Mouse (Mus musculus) embryonic facial prominence, embryonic 10.5 days (tissue): ENCODE results near the gene Ccdc106. TPM values are rescaled to one million over a fixed set of nuclear protein-coding genes. Genes with fewer than 3 reads are reported as not detected.

Experiments
- DNase-seq: peaks from one replicate; pipeline ENCODE4 v3.0.0-alpha.2; 2017; ENCODE audit warnings: low spot score
- H3K27ac ChIP-seq: fragments of 300-500 bp; sonication (generic); replicated peaks from 2 replicates; pipeline ENCODE4 v1.5.1; 2016; ENCODE audit warnings: mild to moderate bottlenecking
- H3K27me3 ChIP-seq: fragments of 300-500 bp; sonication (generic); replicated peaks from 2 replicates; pipeline ENCODE4 v1.6.1; 2016; ENCODE audit warnings: low read depth, mild to moderate bottlenecking; ENCODE audit not compliant: poor library complexity, severe bottlenecking
- H3K36me3 ChIP-seq: fragments of 300-500 bp; sonication (generic); replicated peaks from 2 replicates; pipeline ENCODE4 v1.6.1; 2016; ENCODE audit warnings: mild to moderate bottlenecking, moderate library complexity
- H3K4me1 ChIP-seq: fragments of 300-500 bp; sonication (generic); 2 replicates; pipeline ENCODE4 v1.6.1; 2016
- H3K4me3 ChIP-seq: fragments of 300-500 bp; sonication (generic); 2 replicates; pipeline ENCODE4 v1.5.1; 2016; ENCODE audit warnings: mild to moderate bottlenecking, moderate library complexity
- H3K9me3 ChIP-seq: fragments of 300-500 bp; sonication (generic); 2 replicates; pipeline ENCODE4 v1.6.1; 2016; ENCODE audit warnings: mild to moderate bottlenecking
- WGBS: fragments of 180-500 bp; shearing (Covaris S2); methylation state at CpG from one replicate; pipeline ENCODE4 v1.1.7; 2016; 5-methylcytosine and 5-hydroxymethylcytosine counted together
- polyA plus RNA-seq: library from polyadenylated mRNA; unstranded; fragments of >200 nt; fragmentation: Nextera tagmentation; extraction: Ambion mirVana; gene quantifications from 2 replicates; pipeline ENCODE4 v1.2.1, GENCODE M21; 2016

The Ccdc106 gene
- polyA plus RNA-seq, 1 experiment from 2014 or later, result 8.0 TPM

DNA sequence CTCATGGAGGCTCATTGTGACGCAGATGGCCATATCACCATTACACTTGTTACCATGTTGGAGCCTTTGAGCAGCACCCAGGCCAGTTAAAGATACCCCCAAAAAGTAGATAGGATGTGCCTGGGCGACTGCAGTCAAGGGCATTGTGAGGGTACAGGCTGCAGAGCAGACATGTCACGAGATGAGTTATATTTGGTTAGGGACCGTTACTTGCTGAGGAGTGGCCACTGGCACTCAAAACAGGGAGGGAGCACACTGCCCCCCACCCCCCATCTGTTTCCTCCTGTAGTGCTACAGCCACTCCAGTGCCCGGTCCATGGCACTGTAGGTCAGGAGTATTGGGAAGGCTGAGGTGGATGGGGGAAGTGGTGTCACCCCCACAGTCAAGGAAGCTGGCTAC is 78.4 kb downstream of the Ccdc106 start:
- Histone ChIP-seq H3K27me3 (no peaks in the 10 kb centered on the region), H3K4me1 (no peaks in the 10 kb centered on the region), H3K4me3 (no peak overlapping the region), H3K27ac (no peak overlapping the region), H3K36me3 (peaks cover 62% of the 10 kb centered on the region), H3K9me3 (0 out of 2 replicates have a peak, but pooled peaks cover 2% of the 10 kb centered on the region)
- 93% methylated on average over 5 of the region's 5 CpGs for WGBS
- no peak for DNase-seq

DNA sequence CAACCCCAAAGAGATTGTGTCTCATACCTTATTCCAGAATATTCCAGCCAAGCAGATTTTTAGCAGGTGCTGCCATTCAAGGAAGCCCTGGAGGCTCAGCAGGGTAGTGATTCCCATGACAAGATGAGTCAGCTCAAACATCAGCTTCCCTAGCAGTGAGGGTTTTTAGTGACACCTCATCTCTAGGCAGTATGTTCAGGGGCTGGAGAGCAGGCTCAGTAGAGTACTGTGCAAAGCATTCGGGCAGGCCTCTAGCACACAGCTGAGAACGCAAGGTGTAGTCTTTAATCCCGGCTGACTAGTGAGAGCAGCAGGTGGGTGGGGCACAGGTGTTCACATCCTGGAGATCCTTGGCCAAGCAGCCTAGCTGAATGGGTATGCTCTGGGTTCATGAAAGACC is 79.4 kb downstream of the Ccdc106 start:
- Histone ChIP-seq H3K27ac (no peak overlapping the region), H3K4me1 (no peaks in the 10 kb centered on the region), H3K4me3 (no peak overlapping the region), H3K9me3 (0 out of 2 replicates have a peak, but pooled peaks cover 2% of the 10 kb centered on the region), H3K36me3 (peaks cover 51% of the 10 kb centered on the region), H3K27me3 (no peaks in the 10 kb centered on the region)
- DNase-seq, result no peak
- WGBS, result 91% methylated on average over 3 of the region's 3 CpGs

GRCm38 (mm10) chr7:5101066-5101663 is 80.8 kb downstream of the Ccdc106 start:
- Histone ChIP-seq H3K27ac (no peak overlapping the region), H3K4me1 (no peaks in the 10 kb centered on the region), H3K27me3 (no peaks in the 10 kb centered on the region), H3K9me3 (0 out of 2 replicates have a peak, but pooled peaks cover 2% of the 10 kb centered on the region), H3K4me3 (no peak overlapping the region), H3K36me3 (peaks cover 38% of the 10 kb centered on the region)
- no peak for DNase-seq
- WGBS, result 90% methylated on average over 10 of the region's 10 CpGs

- Histone ChIP-seq H3K27ac (no peak overlapping the region), H3K9me3 (no peaks in the 10 kb centered on the region), H3K36me3 (peaks cover 24% of the 10 kb centered on the region), H3K4me1 (no peaks in the 10 kb centered on the region), H3K4me3 (no peak overlapping the region), H3K27me3 (no peaks in the 10 kb centered on the region)
- DNase-seq, result no peak
- 86% methylated on average over 2 of the region's 2 CpGs for WGBS
Observed at GRCm38 (mm10) chr7:5102564-5102963, 82.2 kb downstream of the Ccdc106 start.

DNA sequence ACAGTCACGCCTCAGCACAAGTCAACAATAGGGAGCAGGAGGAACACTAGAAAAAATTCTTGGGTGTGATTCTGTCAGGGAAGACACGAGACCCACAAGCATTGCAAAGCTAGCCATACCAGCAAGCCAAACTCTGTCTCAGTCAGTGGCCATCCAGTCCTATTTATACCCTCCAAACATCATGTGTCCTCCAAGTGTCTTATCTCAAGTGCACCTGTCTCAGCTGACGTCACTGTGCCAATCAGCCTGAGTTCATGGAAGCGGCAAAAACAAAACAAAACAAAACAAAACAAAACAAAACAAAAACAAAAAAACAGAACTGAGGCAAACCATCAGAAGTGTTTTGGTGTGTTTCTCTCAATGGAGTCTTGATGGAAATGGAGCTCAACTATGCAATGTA is 87.9 kb downstream of the Ccdc106 start:
- H3K27me3 ChIP-seq, result no peaks in the 10 kb centered on the region

GRCm38 (mm10) chr7:5109301-5109700 is 88.9 kb downstream of the Ccdc106 start:
- H3K9me3 ChIP-seq, result 0 out of 2 replicates have a peak, but pooled peaks cover 3% of the 10 kb centered on the region
- H3K27ac ChIP-seq, result no peak overlapping the region
- H3K4me1 ChIP-seq, result no peaks in the 10 kb centered on the region
- H3K4me3 ChIP-seq, result no peak overlapping the region
- no peak for DNase-seq
- no peaks in the 10 kb centered on the region for H3K27me3 ChIP-seq
- WGBS, result 85% methylated on average over 8 of the region's 8 CpGs
- H3K36me3 ChIP-seq, result no peaks in the 10 kb centered on the region

More for the DNA sequence above, 87.9 kb downstream of the Ccdc106 start:
- Histone ChIP-seq H3K27ac (no peak overlapping the region), H3K36me3 (no peaks in the 10 kb centered on the region), H3K9me3 (0 out of 2 replicates have a peak, but pooled peaks cover 3% of the 10 kb centered on the region), H3K4me1 (no peaks in the 10 kb centered on the region), H3K4me3 (no peak overlapping the region)
- DNase-seq, result no peak
- WGBS, result 86% methylated on average over 4 of the region's 4 CpGs

Other genes starting within 250 kb of the Ccdc106 start
- gene Fam71e2, start 249.3 kb upstream of the Ccdc106 start, polyA plus RNA-seq, result not detected in 2 replicates
- gene Il11, start 237.7 kb upstream of the Ccdc106 start, polyA plus RNA-seq, result 0.15 and 0.19 TPM in 2 replicates
- not detected in 2 replicates for gene Tmem190, start 237.6 kb upstream of the Ccdc106 start, polyA plus RNA-seq
- 4.1 and 4.2 TPM in 2 replicates for gene Tmem238, start 230.9 kb upstream of the Ccdc106 start, polyA plus RNA-seq
- gene Rpl28, start 227.7 kb upstream of the Ccdc106 start, polyA plus RNA-seq, result 386 and 403 TPM in 2 replicates
- gene Ube2s, start 208.0 kb upstream of the Ccdc106 start, polyA plus RNA-seq, result 422 and 438 TPM in 2 replicates
- gene Shisa7, start 175.9 kb upstream of the Ccdc106 start, polyA plus RNA-seq, result 0.23 and 0.35 TPM in 2 replicates
- gene Isoc2b, start 150.3 kb upstream of the Ccdc106 start, polyA plus RNA-seq, result 2.6 and 4.1 TPM in 2 replicates
- gene Isoc2a, start 143.4 kb upstream of the Ccdc106 start, polyA plus RNA-seq, result 0.68 and 0.86 TPM in 2 replicates
- 0.22 TPM in 1 of 2 replicates, not detected in the other for gene Gm36210, start 114.0 kb upstream of the Ccdc106 start, polyA plus RNA-seq
- gene Zfp628, start 105.3 kb upstream of the Ccdc106 start, polyA plus RNA-seq, result 4.5 and 4.6 TPM in 2 replicates
- gene Nat14, start 98.5 kb upstream of the Ccdc106 start, polyA plus RNA-seq, result 4.9 and 5.3 TPM in 2 replicates
- 1.4 and 1.7 TPM in 2 replicates for gene Ssc5d, start 94.8 kb upstream of the Ccdc106 start, polyA plus RNA-seq
- 0.09 TPM in 1 of 2 replicates, not detected in the other for gene Sbk2, start 56.1 kb upstream of the Ccdc106 start, polyA plus RNA-seq
- gene Sbk3, start 49.4 kb upstream of the Ccdc106 start, polyA plus RNA-seq, result 0.05 TPM in 1 of 2 replicates, not detected in the other
- gene Zfp579, start 24.4 kb upstream of the Ccdc106 start, polyA plus RNA-seq, result 24.8 and 29.3 TPM in 2 replicates
- 7.8 and 8.0 TPM in 2 replicates for gene Zfp524, start 6.1 kb upstream of the Ccdc106 start, polyA plus RNA-seq
- gene Fiz1, start 5.9 kb upstream of the Ccdc106 start, polyA plus RNA-seq, result 55.6 and 56.5 TPM in 2 replicates
- gene Gm44973, start 5.1 kb upstream of the Ccdc106 start, polyA plus RNA-seq, result 0.38 and 1.3 TPM in 2 replicates
- 6.1 and 6.6 TPM in 2 replicates for gene Zfp865, start 177 bp upstream of the Ccdc106 start, polyA plus RNA-seq
- gene 4632433K11Rik, start 13.6 kb downstream of the Ccdc106 start, polyA plus RNA-seq, result not detected in 2 replicates
- gene Zfp784, start 17.9 kb downstream of the Ccdc106 start, polyA plus RNA-seq, result 2.7 and 2.8 TPM in 2 replicates
- gene Zfp580, start 31.0 kb downstream of the Ccdc106 start, polyA plus RNA-seq, result 29.8 and 33.9 TPM in 2 replicates
- 182 and 189 TPM in 2 replicates for gene U2af2, start 41.6 kb downstream of the Ccdc106 start, polyA plus RNA-seq
- gene Epn1, start 59.7 kb downstream of the Ccdc106 start, polyA plus RNA-seq, result 56.7 and 58.8 TPM in 2 replicates
- not detected in 2 replicates for gene Rfpl4, start 96.4 kb downstream of the Ccdc106 start, polyA plus RNA-seq
- gene Rasl2-9, start 105.4 kb downstream of the Ccdc106 start, polyA plus RNA-seq, result 0.20 TPM in 2 replicates
- gene Vmn1r55, start 129.1 kb downstream of the Ccdc106 start, polyA plus RNA-seq, result 0.01 TPM in 1 of 2 replicates, not detected in the other
- gene Vmn1r56, start 176.2 kb downstream of the Ccdc106 start, polyA plus RNA-seq, result not detected in 2 replicates
- gene Vmn1r57, start 197.9 kb downstream of the Ccdc106 start, polyA plus RNA-seq, result not detected in 2 replicates